Mouse (Mus musculus): Measurements from ENCODE around the gene Lsamp. TPM values are rescaled to one million over a fixed set of nuclear protein-coding genes. Genes with fewer than 3 reads are reported as not detected.

The Lsamp gene
- total RNA-seq (2021): 100 to 1,000 TPM; 390 to 474 TPM

GRCm38 (mm10) chr16:39984205-39984634, at the start of gene Lsamp:
Lsamp (plus strand) TSS chr16:39984361.
- DNase-seq (ENCODE audit: extremely low spot score in 1 of 2, low spot score in 1 of 2): peak; percentile 83 to 92

- DNase-seq (ENCODE audit: extremely low spot score in 1 of 2, low spot score in 1 of 2): no peak
These were observed 26.5 kb upstream of the Lsamp start for GRCm38 (mm10) chr16:39957686-39958085.

GRCm38 (mm10) chr16:39972712-39973111, 11.4 kb upstream of the Lsamp start:
- no peak for DNase-seq (ENCODE audit: extremely low spot score in 1 of 2, low spot score in 1 of 2)

- DNase-seq (ENCODE audit: extremely low spot score in 1 of 2, low spot score in 1 of 2): peak; percentile 40 to 64
These were observed 602 bp downstream of the Lsamp start for GRCm38 (mm10) chr16:39984635-39985291.

- peak in 1 of 2 experiments; percentile 12 for DNase-seq (ENCODE audit: extremely low spot score in 1 of 2, low spot score in 1 of 2)
These were observed 4.3 kb downstream of the Lsamp start for GRCm38 (mm10) chr16:39988466-39988865.

GRCm38 (mm10) chr16:39994821-39995220, 10.7 kb downstream of the Lsamp start:
- no peak for DNase-seq (ENCODE audit: extremely low spot score in 1 of 2, low spot score in 1 of 2)

- no peak for DNase-seq (ENCODE audit: extremely low spot score in 1 of 2, low spot score in 1 of 2)
These were observed 24.6 kb downstream of the Lsamp start for GRCm38 (mm10) chr16:40008800-40009199.

GRCm38 (mm10) chr16:40011106-40011505, 26.9 kb downstream of the Lsamp start:
- DNase-seq (ENCODE audit: extremely low spot score in 1 of 2, low spot score in 1 of 2): no peak

- DNase-seq (ENCODE audit: extremely low spot score in 1 of 2, low spot score in 1 of 2): no peak
These were observed 38.5 kb downstream of the Lsamp start for GRCm38 (mm10) chr16:40022611-40023010.

GRCm38 (mm10) chr16:40036719-40037118, 52.6 kb downstream of the Lsamp start:
- no peak for DNase-seq (ENCODE audit: extremely low spot score in 1 of 2, low spot score in 1 of 2)

- DNase-seq (ENCODE audit: extremely low spot score in 1 of 2, low spot score in 1 of 2): no peak
These were observed 75.4 kb downstream of the Lsamp start for GRCm38 (mm10) chr16:40059546-40059945.

GRCm38 (mm10) chr16:40059968-40060367, 75.8 kb downstream of the Lsamp start:
- no peak for DNase-seq (ENCODE audit: extremely low spot score in 1 of 2, low spot score in 1 of 2)

- DNase-seq (ENCODE audit: extremely low spot score in 1 of 2, low spot score in 1 of 2): no peak
These were observed 76.3 kb downstream of the Lsamp start for GRCm38 (mm10) chr16:40060491-40060890.

- no peak for DNase-seq (ENCODE audit: extremely low spot score in 1 of 2, low spot score in 1 of 2)
These were observed 91.4 kb downstream of the Lsamp start for GRCm38 (mm10) chr16:40075556-40075955.

GRCm38 (mm10) chr16:40080224-40080623, 96.1 kb downstream of the Lsamp start:
- no peak for DNase-seq (ENCODE audit: extremely low spot score in 1 of 2, low spot score in 1 of 2)

- no peak for DNase-seq (ENCODE audit: extremely low spot score in 1 of 2, low spot score in 1 of 2)
These were observed 120.2 kb downstream of the Lsamp start for GRCm38 (mm10) chr16:40104329-40104728.

- DNase-seq (ENCODE audit: extremely low spot score in 1 of 2, low spot score in 1 of 2): no peak
These were observed 198.8 kb downstream of the Lsamp start for GRCm38 (mm10) chr16:40182918-40183317.

GRCm38 (mm10) chr16:40187987-40188590, 203.9 kb downstream of the Lsamp start:
- no peak for DNase-seq (ENCODE audit: extremely low spot score in 1 of 2, low spot score in 1 of 2)

- DNase-seq (ENCODE audit: extremely low spot score in 1 of 2, low spot score in 1 of 2): no peak
These were observed 210.2 kb downstream of the Lsamp start for GRCm38 (mm10) chr16:40194401-40194800.

- no peak for DNase-seq (ENCODE audit: extremely low spot score in 1 of 2, low spot score in 1 of 2)
These were observed 210.7 kb downstream of the Lsamp start for GRCm38 (mm10) chr16:40194839-40195238.

GRCm38 (mm10) chr16:40228627-40229026, 244.5 kb downstream of the Lsamp start:
- no peak for DNase-seq (ENCODE audit: extremely low spot score in 1 of 2, low spot score in 1 of 2)

GRCm38 (mm10) chr16:40233066-40233465, 248.9 kb downstream of the Lsamp start:
- no peak for DNase-seq (ENCODE audit: extremely low spot score in 1 of 2, low spot score in 1 of 2)
